Mouse (Mus musculus) cerebellum, postnatal 10 days (tissue): ENCODE measurements around the gene Mus81.
A peak's percentile ranks its signal among the peaks of the same experiment; 100 is the strongest.
"Not testable (repeated sequence)": the region's sequence is repeated elsewhere in the genome, so short reads cannot be mapped to it uniquely, and the experiment has no call there.

Source experiments
- DNase-seq, 2 experiments: peaks; one replicate each; pipeline ENCODE4 v3.0.0; 2021; ENCODE audit warnings: mixed read lengths in 2 of 2

The Mus81 gene

DNA sequence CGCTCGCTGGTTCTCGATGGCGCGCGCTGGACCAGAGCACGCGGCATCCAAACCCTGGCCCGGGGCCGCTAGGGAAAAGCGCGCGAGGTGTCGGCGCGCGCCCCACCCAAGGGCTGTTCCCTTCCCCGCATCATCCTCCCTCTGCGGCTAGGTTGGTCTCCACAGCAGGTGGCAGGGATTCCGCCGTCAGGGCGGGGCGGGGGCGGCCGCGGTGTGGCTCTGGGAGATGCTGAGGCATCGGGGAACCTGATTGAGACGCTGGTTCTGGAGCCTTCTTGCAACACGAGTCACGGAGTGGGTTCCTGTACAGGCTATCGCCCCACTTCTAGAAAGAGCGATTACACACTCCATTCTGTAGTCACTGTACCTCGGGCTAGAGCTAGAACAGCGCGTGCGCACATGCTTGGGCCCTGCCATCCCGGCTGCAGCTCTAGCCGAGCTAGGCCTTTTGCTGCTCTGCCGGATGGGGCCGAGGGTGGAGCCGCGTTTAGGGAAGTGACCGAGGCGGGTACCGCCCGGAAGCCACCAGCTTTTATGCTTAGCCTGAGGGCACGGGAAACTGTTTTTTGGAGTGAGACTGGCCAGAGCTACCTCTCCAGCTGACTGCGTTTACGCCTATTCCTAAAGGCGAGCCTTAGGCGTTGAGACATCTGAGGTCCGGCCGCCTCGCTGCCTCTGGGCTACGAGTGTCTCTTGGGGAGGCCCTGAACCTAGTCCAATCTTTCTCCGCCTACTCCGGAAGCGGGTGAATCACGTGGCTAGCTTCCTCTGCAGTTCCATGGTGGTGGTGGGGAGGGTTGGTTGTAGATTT lies 2.9 kb upstream of the Mus81 start:
- peak; percentile 91 to 92 for DNase-seq

- peak; percentile 97 for DNase-seq
Observed at GRCm38 (mm10) chr19:5490313-5490897, 2.2 kb upstream of the Mus81 start, which contains the start of gene Cfl1. Cfl1 (plus strand) TSS chr19:5490455.

GRCm38 (mm10) chr19:5489721-5490120 lies 1.5 kb upstream of the Mus81 start:
- not testable (repeated sequence) for DNase-seq

DNA sequence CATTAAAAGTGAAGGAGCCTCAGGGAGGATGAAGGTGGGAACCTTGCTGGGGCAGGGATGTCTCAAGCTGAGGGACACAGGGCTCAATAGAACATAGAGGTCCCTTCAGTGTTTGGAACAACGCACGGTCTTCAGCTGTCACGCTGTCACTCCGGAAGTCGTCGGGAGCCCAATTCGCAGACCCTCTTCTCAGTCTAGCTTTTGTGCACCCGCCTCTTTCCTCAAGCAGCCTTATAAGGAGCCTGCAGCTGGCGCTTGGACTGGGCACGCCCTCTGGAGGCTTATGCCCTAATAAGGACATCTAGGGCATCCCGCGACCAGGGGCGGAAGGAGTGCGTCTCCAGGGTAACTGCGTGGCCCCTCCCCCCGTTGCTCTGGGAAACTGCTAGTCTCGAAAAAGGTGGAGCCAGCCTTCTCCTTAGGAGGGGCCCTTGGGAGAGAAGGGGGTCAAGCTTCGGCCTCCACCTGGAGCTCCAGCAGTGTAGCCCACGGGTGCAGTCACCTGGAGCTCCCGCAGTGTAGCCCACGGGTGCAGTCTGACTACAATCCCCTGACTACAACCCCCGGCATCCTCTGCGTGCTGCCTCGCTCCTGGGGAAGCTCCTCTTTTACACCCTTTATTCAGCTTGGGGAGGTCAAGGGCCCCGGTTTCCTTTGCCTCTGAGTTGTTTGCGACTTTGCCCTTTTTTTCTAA lies 823 bp upstream of the Mus81 start:
- DNase-seq = peak; percentile 98

GRCm38 (mm10) chr19:5486771-5487170 lies 1.4 kb downstream of the Mus81 start:
- no peak for DNase-seq

DNA sequence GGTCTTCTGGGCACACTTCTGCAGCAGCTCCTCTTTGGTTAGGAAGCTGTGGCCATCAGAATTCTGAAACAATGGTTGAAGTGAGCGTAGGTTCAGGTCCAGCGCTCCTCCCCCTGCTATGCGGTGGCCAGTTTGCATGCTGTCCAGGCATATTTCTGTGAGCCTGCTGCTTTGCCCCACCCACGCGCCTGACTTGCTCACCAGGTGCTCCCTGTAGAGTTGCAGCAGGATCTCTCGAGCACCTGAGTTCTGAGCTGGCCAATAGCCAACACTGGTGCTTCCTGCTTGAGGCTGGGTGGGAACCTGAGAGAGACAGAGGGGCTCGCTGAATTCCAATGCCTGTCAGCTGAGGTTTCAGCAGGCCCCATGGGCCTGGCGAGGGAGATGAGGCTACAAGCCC lies 1.9 kb downstream of the Mus81 start:
- DNase-seq = no peak

DNA sequence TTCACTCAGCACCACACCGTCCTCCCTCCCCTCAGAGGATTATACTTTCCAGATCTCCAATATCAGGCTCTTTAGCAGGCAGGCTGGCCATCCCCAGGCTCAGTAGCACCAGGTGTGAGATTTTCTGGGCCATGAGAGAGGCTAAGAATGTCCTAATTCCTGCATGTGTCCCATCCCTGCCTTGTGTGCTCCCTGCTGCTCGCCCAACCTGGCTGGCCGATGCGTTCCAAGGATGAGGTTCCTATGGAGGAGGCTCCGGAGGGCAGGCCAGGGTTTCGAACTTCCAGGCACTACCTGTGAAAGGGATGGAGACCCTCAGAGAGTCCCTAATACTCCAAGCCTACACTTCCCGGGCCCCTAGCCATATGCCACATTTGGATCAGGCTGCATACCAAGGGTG lies 2.4 kb downstream of the Mus81 start:
- DNase-seq = peak; percentile 49 to 53

- no peak for DNase-seq
Observed at GRCm38 (mm10) chr19:5485371-5485770, 2.8 kb downstream of the Mus81 start.

GRCm38 (mm10) chr19:5484496-5484895 lies 3.7 kb downstream of the Mus81 start:
- DNase-seq = no peak

- DNase-seq = no peak
Observed at GRCm38 (mm10) chr19:5483386-5484359, 4.5 kb downstream of the Mus81 start.

DNA sequence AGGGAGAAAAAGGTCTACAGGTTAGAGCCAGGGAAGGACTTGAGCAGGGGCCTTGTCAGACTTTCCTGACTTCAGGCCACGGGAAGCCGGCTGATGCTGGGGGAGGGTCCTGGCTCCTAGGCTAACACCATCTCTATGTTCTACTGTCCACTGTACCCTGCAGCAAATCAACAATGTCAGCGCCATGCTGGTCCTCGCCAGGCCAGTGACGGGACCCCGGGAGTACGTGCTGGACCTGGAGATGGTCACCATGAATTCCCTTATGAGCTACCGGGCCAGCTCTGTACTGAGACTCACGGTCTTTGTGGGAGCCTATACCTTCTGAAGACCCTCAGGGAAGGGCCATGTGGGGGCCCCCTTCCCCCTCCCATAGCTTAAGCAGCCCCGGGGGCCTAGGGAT lies 6.8 kb downstream of the Mus81 start:
- no peak for DNase-seq

DNA sequence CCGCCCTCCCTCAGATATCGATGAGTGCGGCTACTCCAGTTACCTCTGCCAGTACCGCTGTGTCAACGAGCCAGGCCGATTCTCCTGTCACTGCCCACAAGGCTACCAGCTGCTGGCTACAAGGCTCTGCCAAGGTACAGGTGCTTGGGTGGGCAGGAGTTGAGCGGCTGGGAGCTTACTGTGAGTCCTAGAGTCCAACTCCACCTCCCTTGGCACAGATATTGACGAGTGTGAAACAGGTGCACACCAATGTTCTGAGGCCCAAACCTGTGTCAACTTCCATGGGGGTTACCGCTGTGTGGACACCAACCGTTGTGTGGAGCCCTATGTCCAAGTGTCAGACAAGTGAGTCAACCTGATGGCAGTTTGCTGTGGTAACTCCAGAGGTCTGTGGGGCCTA lies 8.2 kb downstream of the Mus81 start:
- DNase-seq = peak in 1 of 2 experiments; percentile 28

DNA sequence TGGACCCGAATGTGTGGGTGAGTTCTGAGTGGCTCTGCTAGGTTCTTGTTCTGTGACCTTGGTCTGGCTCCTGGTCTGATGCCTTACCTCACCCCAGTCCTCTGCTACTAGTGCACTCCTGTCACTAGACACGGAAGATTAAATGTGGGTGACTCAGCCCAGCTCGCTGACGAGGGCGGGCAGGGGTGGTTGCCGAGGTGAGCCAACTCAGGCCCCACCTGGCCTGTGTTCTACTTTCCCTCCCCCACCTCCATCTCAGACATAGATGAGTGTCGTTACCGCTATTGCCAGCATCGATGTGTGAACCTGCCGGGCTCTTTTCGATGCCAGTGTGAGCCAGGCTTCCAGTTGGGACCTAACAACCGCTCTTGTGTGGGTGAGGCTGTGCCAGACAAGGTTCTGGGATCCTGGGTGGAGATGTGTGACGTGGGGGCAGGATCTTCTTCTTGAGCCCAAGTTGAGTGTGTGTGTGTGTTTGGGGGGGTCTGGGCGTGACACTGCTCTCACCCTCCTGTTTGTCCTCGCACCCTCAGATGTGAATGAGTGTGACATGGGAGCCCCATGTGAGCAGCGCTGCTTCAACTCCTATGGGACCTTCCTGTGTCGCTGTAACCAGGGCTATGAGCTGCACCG lies 10.4 kb downstream of the Mus81 start:
- no peak for DNase-seq

DNA sequence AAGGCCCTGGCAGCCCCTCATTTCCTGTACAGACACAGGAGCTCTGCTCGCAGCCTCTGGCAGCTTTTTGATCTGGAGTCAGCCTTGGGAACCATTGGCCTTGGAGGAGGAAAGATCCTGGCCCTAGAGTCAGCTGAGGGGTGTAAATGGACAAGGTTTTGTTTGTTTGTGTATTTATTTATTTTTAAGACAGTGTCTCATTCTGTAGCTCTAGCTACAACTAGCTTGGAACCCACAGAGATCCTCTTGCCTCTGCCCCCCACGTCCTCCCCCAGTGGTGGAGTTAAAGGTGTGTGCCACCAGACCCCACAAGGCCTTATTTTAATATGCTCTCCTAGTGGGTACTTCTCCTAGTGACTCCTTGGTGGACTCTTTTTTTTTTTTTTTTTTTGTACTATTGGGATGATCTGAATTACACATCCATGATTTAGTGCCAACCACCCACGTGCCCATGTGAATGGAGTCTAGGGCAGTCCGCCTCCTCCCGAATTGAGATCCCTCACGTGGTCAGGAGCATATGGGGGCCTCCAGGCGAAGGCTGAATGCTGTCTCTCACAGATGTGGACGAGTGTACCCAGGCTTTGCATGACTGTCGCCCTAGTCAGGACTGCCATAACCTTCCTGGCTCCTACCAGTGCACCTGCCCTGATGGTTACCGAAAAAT lies 11.1 kb downstream of the Mus81 start:
- no peak for DNase-seq

GRCm38 (mm10) chr19:5475069-5475714 lies 13.0 kb downstream of the Mus81 start:
- DNase-seq = peak; percentile 54 to 57

DNA sequence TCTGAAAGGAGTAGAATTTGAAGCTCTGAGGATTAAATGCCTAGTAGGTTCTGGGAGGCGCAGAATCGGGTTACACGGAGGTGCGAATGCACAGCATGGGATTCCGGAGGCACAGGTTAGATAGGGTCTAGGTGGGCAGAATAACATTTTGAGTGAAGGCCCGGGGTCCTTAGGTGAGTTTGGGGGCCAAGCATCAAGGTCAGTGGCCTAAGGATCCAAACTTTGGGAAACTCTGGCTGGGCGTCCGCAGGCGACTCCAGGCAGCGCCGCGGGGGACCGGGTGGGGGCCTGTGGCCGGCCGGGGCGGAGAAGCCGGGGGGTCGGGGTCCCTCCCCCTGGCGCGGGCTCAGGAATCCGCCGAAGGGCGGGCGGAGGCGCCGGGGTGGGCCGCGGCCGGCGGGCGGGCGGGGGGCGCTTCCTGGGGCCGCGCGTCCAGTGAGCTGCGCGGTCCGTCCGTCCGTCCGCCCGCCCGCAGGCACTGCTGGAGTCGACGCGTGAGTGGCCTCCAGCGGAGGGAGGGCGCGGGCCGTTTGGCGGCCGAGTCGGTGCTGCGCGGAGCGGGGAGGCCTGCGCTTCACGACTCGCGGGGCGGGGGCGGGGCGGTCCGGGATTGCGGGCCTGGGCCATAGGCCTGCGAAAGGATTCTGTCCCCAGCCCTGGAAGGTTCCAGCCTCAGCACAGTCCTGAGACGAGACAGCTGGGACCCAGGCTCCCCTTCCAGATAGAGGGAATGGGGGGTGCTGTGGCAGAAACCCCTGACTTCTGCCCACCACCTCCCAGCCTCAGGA lies 13.7 kb downstream of the Mus81 start:
- peak; percentile 71 to 72 for DNase-seq

GRCm38 (mm10) chr19:5473720-5474119 lies 14.5 kb downstream of the Mus81 start, which contains the start of gene Efemp2:
Efemp2 (plus strand) TSS chr19:5473954.
- peak; percentile 70 to 81 for DNase-seq

GRCm38 (mm10) chr19:5472857-5473256 lies 15.3 kb downstream of the Mus81 start:
- no peak for DNase-seq

DNA sequence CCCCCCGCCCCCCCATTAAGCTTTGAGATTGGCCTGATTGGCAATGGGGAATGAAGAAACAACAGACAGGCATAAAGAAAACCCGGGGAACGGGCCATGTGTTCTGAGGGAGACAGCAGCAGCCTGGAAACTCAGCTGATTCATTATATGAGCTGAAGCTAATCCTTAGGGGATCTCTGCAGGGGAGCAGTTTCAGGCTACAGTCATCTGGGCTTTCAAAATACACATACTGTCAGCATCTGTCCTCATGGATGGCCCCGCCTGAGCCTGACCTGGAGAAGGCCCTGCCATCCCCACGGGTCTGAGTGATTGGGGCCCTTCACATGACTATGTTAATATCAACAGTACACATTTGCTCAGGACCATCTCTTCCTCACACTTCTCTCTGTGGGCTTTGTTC lies 16.4 kb downstream of the Mus81 start:
- no peak for DNase-seq

DNA sequence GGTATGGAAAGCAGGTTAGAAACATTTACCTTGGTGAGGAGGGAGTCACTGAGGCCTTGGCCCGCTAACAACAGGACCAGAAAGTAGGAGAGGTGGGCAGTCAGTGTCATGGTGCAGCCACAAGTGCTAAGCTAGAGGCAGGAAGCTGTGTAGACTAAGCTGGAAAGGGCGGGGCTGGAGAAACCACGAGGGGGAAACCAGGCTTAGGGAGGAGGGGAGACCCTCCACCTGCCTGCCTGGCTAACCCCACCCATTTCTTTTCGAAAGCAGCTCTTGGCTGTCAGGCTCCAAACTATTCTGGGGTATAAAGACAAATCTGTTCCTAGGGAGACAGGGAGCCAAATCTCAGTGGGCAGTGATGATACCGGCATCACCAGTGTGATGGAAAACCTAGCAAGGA lies 19.8 kb downstream of the Mus81 start, which contains the start of gene Ctsw:
Gene Ctsw (minus strand): TSS at position 134 of the 400 bp plus-strand sequence.
- no peak for DNase-seq
